Mouse (Mus musculus): ENCODE measurements around the gene Gm17521. TPM values are rescaled to one million over a fixed set of nuclear protein-coding genes. Genes with fewer than 3 reads are reported as not detected.
"Not testable (repeated sequence)": the region's sequence is repeated elsewhere in the genome, so short reads cannot be mapped to it uniquely, and the experiment has no call there.

The Gm17521 gene
- total RNA-seq (2021): not detected
- long read RNA-seq, experiment 1: 0 reads
- long read RNA-seq, experiment 2: 0 reads

- H3K4me3 ChIP-seq; intact Hi-C loops (cut with DNase I); DNase-seq; H3K27ac ChIP-seq: not testable (repeated sequence)
Measured at GRCm38 (mm10) chrX:123029569-123029968, at the start of gene Gm17521. Gm17521 (minus strand) TSS chrX:123029669.

DNA sequence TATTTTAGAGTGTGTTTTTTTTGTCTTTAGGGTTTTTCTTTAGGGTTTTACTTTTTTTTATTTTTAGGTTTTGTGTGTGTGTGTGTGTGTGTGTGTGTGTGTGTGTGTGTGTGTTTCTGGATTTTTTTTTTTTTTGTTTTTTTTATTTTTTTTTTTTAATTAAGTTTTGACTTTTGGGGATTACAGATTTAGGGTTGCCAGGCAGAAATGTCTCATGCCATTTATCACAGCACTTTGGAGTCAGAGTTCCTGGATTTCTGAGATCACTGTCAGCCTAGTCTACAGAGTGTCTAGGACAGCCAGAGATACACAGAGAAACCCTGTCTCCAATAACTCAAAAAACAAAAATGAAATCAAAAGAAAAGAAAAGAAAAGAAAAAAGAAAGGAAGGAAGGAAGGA is 14.5 kb upstream of the Gm17521 start:
- TF ChIP-seq CTCF (IDR thresholded peaks at IDR 0.05): no peak
- no peak for DNase-seq
- H3K27ac ChIP-seq: no peak overlapping the region
- intact Hi-C loops (cut with DNase I): no loop called here
- H3K4me3 ChIP-seq: no peak overlapping the region

- no peak for DNase-seq
- Histone ChIP-seq H3K27ac (no peak overlapping the region), H3K4me3 (no peak overlapping the region)
- no peak for TF ChIP-seq CTCF (IDR thresholded peaks at IDR 0.05)
- intact Hi-C loops (cut with DNase I): no loop called here
Measured at GRCm38 (mm10) chrX:123043516-123043915, 14.0 kb upstream of the Gm17521 start.

Other genes starting within 250 kb of the Gm17521 start
- gene Cldn34c1, start 73.8 kb upstream of the Gm17521 start, total RNA-seq (2021): 1 to 10 TPM in 1 of 2 experiments, under 1 TPM in 1; 0.99 to 1.3 TPM
- not detected for gene Srsx, start 192.8 kb upstream of the Gm17521 start, total RNA-seq (2021)
- gene Gm17577, start 217.2 kb upstream of the Gm17521 start, total RNA-seq (2021): not detected